11 mouse cellular contexts compared by ENCODE assay signal in genomic region chr9:56926025-56926360, GRCm38 (mm10). TPM values are rescaled to one million over a fixed set of nuclear protein-coding genes. Genes with fewer than 3 reads are reported as not detected.
A peak's percentile ranks its signal among the peaks of the same experiment; 100 is the strongest.
DNase-seq lines count a peak whose midpoint lies in the region; ATAC-seq lines count a peak whose summit lies in the region.
"Had no signal": no experiment of that assay in that cellular context is flagged by ENCODE, and none has a peak within 500 bp of the region (broad histone marks: within the 10 kb centered on the region; RNA-seq: fewer than 3 reads in every experiment).

No protein-coding gene starts in this region.

- peaks cover 11% of the 10 kb centered on the region for H3K36me3 ChIP-seq in kidney, embryonic 16.5 days (ENCODE audit: insufficient read depth, low read length)
- peaks cover 27% of the 10 kb centered on the region for H3K36me3 ChIP-seq in embryonic facial prominence, embryonic 14.5 days (ENCODE audit: control insufficient read depth, insufficient read depth, low read length)
- 0 out of 2 replicates have a peak, but pooled peaks cover 9% of the 10 kb centered on the region for H3K36me3 ChIP-seq in hindbrain, embryonic 12.5 days
- no peaks in the 10 kb centered on the region for H3K36me3 ChIP-seq in liver, embryonic 15.5 days (replicated peaks)

- H3K9me3 ChIP-seq in kidney, embryonic 16.5 days (ENCODE audit: low read length) = peaks cover 6% of the 10 kb centered on the region; the same call in 1 of the 2 replicates
- 0 out of 2 replicates have a peak, but pooled peaks cover 8% of the 10 kb centered on the region for H3K9me3 ChIP-seq in embryonic facial prominence, embryonic 14.5 days (ENCODE audit: control insufficient read depth, low read length)
- no peaks in the 10 kb centered on the region for H3K9me3 ChIP-seq in hindbrain, embryonic 12.5 days (replicated peaks)
- H3K9me3 ChIP-seq in liver, embryonic 15.5 days (replicated peaks) = no peaks in the 10 kb centered on the region

- H3K9ac ChIP-seq in kidney, embryonic 16.5 days (replicated peaks; ENCODE audit: low read length) = no peak overlapping the region
- H3K9ac ChIP-seq in embryonic facial prominence, embryonic 14.5 days (ENCODE audit: low read depth, low read length) = peak overlapping the region; percentile 82; the same call in 1 of the 2 replicates
- H3K9ac ChIP-seq in hindbrain, embryonic 12.5 days = no peak overlapping the region
- no peak overlapping the region for H3K9ac ChIP-seq in liver, embryonic 15.5 days

- H3K27me3 ChIP-seq in kidney, embryonic 16.5 days (ENCODE audit: insufficient read depth, low read length) = no peaks in the 10 kb centered on the region
- H3K27me3 ChIP-seq in embryonic facial prominence, embryonic 14.5 days (replicated peaks; ENCODE audit: control insufficient read depth, insufficient read depth, low read length) = no peaks in the 10 kb centered on the region
- 0 out of 2 replicates have a peak, but pooled peaks cover 8% of the 10 kb centered on the region for H3K27me3 ChIP-seq in hindbrain, embryonic 12.5 days
- H3K27me3 ChIP-seq in liver, embryonic 15.5 days = peaks cover 54% of the 10 kb centered on the region

- peaks cover 51% of the 10 kb centered on the region for H3K4me1 ChIP-seq in kidney, embryonic 16.5 days (ENCODE audit: insufficient read depth, low read length)
- peaks cover 45% of the 10 kb centered on the region for H3K4me1 ChIP-seq in embryonic facial prominence, embryonic 14.5 days (ENCODE audit: control insufficient read depth, insufficient read depth, low read length)
- H3K4me1 ChIP-seq in hindbrain, embryonic 12.5 days = peaks cover 53% of the 10 kb centered on the region
- peaks cover 45% of the 10 kb centered on the region for H3K4me1 ChIP-seq in liver, embryonic 15.5 days (replicated peaks)

- H3K4me2 ChIP-seq in kidney, embryonic 16.5 days (replicated peaks; ENCODE audit: low read depth, low read length) = peak overlapping the region; percentile 90
- peak overlapping the region; percentile 93 for H3K4me2 ChIP-seq in embryonic facial prominence, embryonic 14.5 days (ENCODE audit: low read depth, low read length)
- H3K4me2 ChIP-seq in hindbrain, embryonic 12.5 days (replicated peaks) = 0 out of 2 replicates have a peak overlapping the region, but pooled peaks have one; percentile 81
- peak overlapping the region; percentile 52; the same call in 1 of the 2 replicates for H3K4me2 ChIP-seq in liver, embryonic 15.5 days

- no peak for DNase-seq in kidney, adult 9 months
- no peak for DNase-seq in embryonic facial prominence, embryonic 14.5 days (ENCODE audit: low spot score)
- no peak for DNase-seq in urinary bladder, postnatal 36 days (ENCODE audit: low spot score in 2 of 2)
- DNase-seq in urinary bladder, postnatal 14 days (ENCODE audit: low spot score) = no peak
- DNase-seq: kidney, adult 18-20 months; retina, postnatal 1 day had no signal

- H3K4me3 ChIP-seq in kidney, embryonic 16.5 days (ENCODE audit: low read length) = no peak overlapping the region
- peak overlapping the region; percentile 74; the same call in 1 of the 2 replicates for H3K4me3 ChIP-seq in embryonic facial prominence, embryonic 14.5 days (ENCODE audit: low read depth, low read length)
- no peak overlapping the region for H3K4me3 ChIP-seq in hindbrain, embryonic 12.5 days
- H3K4me3 ChIP-seq in liver, embryonic 15.5 days (replicated peaks) = no peak overlapping the region
- H3K4me3 ChIP-seq: erythroblast, embryonic 14.5 days had no signal

- 94% methylated on average over 10 of the region's 10 CpGs for WGBS in kidney, embryonic 16.5 days
- 95% methylated on average over 10 of the region's 10 CpGs for WGBS in embryonic facial prominence, embryonic 14.5 days
- 92% methylated on average over 10 of the region's 10 CpGs for WGBS in hindbrain, embryonic 12.5 days
- WGBS in liver, embryonic 15.5 days (ENCODE audit: insufficient replicate concordance) = 72% methylated on average over 10 of the region's 10 CpGs

- no peak for ATAC-seq in kidney, embryonic 16.5 days (ENCODE audit: low FRiP score, low TSS enrichment)
- no peak for ATAC-seq in embryonic facial prominence, embryonic 14.5 days (ENCODE audit: low read depth)
- ATAC-seq in hindbrain, embryonic 12.5 days (ENCODE audit: low FRiP score) = no peak
- ATAC-seq in liver, embryonic 15.5 days (ENCODE audit: insufficient read depth) = no peak
- ATAC-seq in cerebellum, adult (ENCODE audit: insufficient number of reproducible peaks, low FRiP score, low TSS enrichment) = no peak

- H3K27ac ChIP-seq in kidney, embryonic 16.5 days (ENCODE audit: low read length) = no peak overlapping the region
- H3K27ac ChIP-seq in embryonic facial prominence, embryonic 14.5 days (replicated peaks; ENCODE audit: low read depth, low read length) = no peak overlapping the region
- H3K27ac ChIP-seq in hindbrain, embryonic 12.5 days = no peak overlapping the region
- no peak overlapping the region for H3K27ac ChIP-seq in liver, embryonic 15.5 days (replicated peaks)

RNA-seq across cellular contexts. Expression of gene Snx33, which starts 2.2 kb away (rescaled TPM):
- polyA plus RNA-seq in kidney, embryonic 16.5 days (2015; fragmentation: Nextera tagmentation; extraction: Ambion mirVana) = 11.9 and 12.3 TPM in 2 replicates
- 7.8 and 8.2 TPM in 2 replicates for polyA plus RNA-seq in embryonic facial prominence, embryonic 14.5 days (2014; fragmentation: Nextera tagmentation; extraction: Ambion mirVana)
- polyA plus RNA-seq in hindbrain, embryonic 12.5 days (2016; fragmentation: Nextera tagmentation; extraction: Ambion mirVana) = 7.2 and 7.3 TPM in 2 replicates
- 1.3 and 1.6 TPM in 2 replicates for polyA plus RNA-seq in liver, embryonic 15.5 days (2015; fragmentation: Nextera tagmentation; extraction: Ambion mirVana)
- polyA plus RNA-seq: erythroblast, embryonic 14.5 days had no signal

RNA-seq across cellular contexts. Expression of gene Imp3, which starts 11.3 kb away (rescaled TPM):
- polyA plus RNA-seq in kidney, embryonic 16.5 days (2015; fragmentation: Nextera tagmentation; extraction: Ambion mirVana) = 89.7 and 92.6 TPM in 2 replicates
- 78.0 and 81.0 TPM in 2 replicates for polyA plus RNA-seq in embryonic facial prominence, embryonic 14.5 days (2014; fragmentation: Nextera tagmentation; extraction: Ambion mirVana)
- polyA plus RNA-seq in hindbrain, embryonic 12.5 days (2016; fragmentation: Nextera tagmentation; extraction: Ambion mirVana) = 60.9 and 62.7 TPM in 2 replicates
- polyA plus RNA-seq in liver, embryonic 15.5 days (2015; fragmentation: Nextera tagmentation; extraction: Ambion mirVana) = 40.3 and 42.6 TPM in 2 replicates

RNA-seq across cellular contexts. Expression of gene Snupn, which starts 24.7 kb away (rescaled TPM):
- polyA plus RNA-seq in kidney, embryonic 16.5 days (2015; fragmentation: Nextera tagmentation; extraction: Ambion mirVana) = 27.2 and 29.4 TPM in 2 replicates
- 22.2 and 23.6 TPM in 2 replicates for polyA plus RNA-seq in embryonic facial prominence, embryonic 14.5 days (2014; fragmentation: Nextera tagmentation; extraction: Ambion mirVana)
- polyA plus RNA-seq in hindbrain, embryonic 12.5 days (2016; fragmentation: Nextera tagmentation; extraction: Ambion mirVana) = 24.7 and 25.3 TPM in 2 replicates
- 8.3 and 8.4 TPM in 2 replicates for polyA plus RNA-seq in liver, embryonic 15.5 days (2015; fragmentation: Nextera tagmentation; extraction: Ambion mirVana)
- polyA plus RNA-seq: erythroblast, embryonic 14.5 days had no signal
